Mouse (Mus musculus) lung, adult 18-20 months (tissue): Measurements from ENCODE around the gene Eps8.
"Not testable (repeated sequence)": the region's sequence is repeated elsewhere in the genome, so short reads cannot be mapped to it uniquely, and the experiment has no call there.

Experiments used
- DNase-seq, 2 experiments: peaks; one replicate each; pipeline ENCODE4 v3.0.0; 2022; ENCODE audit warnings: mixed read lengths in 2 of 2

Gene Eps8

DNA sequence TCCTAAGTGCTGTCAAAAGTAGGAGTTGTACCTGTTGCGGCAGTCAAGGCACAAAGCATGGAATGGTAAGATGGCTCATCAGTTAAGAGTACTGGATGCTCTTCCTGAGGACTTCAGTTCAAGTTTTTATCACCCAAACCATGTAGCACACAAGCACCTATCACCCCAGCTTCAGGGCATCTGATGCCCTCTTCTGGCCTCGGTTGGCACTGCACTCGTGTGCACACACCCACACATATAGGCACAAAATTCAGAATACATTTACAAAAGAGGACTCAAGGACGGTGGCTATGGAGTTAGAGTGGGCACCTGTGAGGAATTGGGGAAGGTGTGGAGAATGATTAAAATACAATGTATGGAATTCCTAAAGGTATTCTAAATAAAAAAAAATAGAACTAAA lies 185.1 kb downstream of the Eps8 start:
- DNase-seq, result no peak

DNA sequence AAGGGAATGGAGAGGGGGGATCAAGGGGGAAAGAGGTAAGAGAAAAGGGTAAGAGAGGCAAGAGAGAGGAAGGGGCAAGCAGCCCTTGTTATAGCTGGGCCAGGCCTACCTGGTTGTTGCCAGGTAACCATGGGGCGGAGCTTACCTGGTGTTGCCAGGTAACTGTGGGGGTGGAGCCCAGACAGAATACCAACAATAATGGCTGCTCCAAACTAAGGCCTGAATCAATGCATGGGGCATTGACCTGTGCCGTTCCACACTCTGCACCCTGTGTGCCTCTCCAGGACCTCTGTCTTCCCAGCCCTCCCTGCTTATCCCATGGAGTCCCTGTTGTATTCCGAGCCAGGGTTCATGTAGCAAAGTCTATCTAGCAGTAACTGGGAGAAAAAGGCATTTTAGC lies 187.0 kb downstream of the Eps8 start:
- no peak for DNase-seq

DNA sequence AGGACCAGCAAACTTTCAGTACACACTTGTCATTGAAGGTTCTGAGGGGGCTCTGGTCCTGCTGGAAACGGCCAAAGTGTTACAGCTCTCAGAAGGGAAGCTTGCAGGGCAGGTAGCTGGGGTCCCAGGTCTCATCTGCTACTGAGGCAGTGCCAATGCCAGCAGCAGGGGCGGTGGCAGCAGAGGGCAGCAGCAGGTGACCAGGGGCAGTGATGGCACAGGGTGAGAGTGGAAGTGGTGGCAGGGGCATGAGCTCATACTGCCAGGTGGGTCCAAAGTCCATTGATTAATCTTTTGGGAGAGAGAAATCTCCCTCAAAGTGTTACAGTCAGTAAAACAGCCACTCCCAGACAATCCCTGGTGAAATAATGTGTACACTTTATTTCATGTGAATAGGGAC lies 188.4 kb downstream of the Eps8 start:
- DNase-seq, result no peak

DNA sequence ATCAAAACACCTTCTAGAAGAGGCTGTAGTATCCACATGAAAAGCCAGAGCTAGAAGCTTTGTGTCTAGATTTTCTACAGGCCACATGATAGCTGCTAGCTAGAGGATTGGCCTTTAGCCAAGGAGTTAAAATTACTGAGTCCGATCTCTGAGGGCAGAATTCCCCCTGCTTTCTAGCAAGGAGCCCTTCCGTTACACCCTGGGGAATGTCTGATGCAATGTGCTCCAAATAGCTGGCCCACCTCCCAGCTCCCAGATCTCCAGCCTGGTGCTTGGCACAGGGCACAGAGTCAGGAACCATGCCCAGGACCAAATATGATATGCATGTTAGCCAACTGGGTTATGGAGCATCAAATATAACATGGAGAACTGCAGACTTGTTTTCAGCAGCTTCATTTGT lies 189.4 kb downstream of the Eps8 start:
- DNase-seq, result peak; percentile 64 to 72

- DNase-seq, result no peak
These were observed 190.9 kb downstream of the Eps8 start for GRCm38 (mm10) chr6:137463771-137464170.

DNA sequence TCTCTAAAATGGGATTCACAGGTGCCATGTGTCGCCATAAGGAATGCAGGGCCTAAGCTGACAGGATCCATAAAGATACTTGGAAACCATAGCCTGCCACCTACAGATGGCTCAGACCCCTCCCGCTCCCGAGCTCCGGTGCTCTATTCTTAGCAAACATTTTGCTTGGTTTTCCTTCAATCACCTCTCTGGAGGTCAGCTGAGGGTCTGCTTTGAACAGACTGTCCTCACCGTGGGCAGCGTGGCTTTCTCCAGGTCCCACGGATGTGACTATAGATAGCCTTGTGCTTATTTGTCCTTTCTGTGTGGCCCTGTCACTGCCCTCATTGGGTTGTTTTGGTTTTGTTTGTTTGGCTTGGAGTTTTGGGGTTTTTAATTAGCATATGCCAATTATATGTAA lies 196.5 kb downstream of the Eps8 start:
- DNase-seq, result no peak

GRCm38 (mm10) chr6:137457210-137457609 lies 197.5 kb downstream of the Eps8 start:
- DNase-seq, result no peak

GRCm38 (mm10) chr6:137456064-137456463 lies 198.6 kb downstream of the Eps8 start:
- DNase-seq, result no peak

GRCm38 (mm10) chr6:137455537-137456041 lies 199.1 kb downstream of the Eps8 start:
- DNase-seq, result peak; percentile 12 to 18

DNA sequence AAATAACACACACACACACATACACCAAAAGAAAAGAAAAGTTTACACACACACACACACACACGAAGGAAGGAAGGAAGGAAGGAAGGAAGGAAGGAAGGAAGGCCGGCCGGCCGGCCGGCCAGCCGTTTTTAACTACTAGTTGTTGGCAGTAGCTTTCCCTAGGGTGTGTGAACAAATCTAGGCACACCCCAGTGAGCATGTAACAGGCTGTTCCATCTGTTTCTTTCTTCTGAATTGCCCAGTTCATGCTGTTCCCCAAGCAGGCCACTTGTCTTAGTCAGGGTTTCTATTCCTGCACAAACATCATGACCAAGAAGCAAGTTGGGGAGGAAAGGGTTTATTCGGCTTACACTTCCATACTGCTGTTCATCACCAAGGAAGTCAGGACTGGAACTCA lies 208.6 kb downstream of the Eps8 start:
- not testable (repeated sequence) for DNase-seq

DNA sequence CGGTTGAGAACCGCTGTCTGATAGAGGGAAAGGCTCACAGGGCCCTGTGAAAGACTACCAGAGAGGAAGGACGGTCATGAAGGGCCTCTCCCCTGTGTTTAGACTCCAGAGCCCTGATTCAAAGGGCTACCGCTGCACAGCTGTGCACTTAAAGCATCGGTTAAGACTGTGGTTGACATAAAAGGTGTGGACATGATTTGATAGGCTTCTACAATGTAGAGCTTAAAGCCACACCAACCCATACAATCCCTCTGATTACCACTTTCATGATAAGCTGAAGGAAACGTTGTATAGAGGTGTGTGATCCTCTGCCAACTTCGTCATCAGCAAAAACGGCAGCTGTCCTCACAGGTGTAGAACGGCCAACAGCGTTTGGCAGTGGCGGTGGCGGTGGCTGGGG lies 211.6 kb downstream of the Eps8 start:
- DNase-seq, result no peak

- DNase-seq, result no peak
These were observed 213.9 kb downstream of the Eps8 start for GRCm38 (mm10) chr6:137440559-137441486.

DNA sequence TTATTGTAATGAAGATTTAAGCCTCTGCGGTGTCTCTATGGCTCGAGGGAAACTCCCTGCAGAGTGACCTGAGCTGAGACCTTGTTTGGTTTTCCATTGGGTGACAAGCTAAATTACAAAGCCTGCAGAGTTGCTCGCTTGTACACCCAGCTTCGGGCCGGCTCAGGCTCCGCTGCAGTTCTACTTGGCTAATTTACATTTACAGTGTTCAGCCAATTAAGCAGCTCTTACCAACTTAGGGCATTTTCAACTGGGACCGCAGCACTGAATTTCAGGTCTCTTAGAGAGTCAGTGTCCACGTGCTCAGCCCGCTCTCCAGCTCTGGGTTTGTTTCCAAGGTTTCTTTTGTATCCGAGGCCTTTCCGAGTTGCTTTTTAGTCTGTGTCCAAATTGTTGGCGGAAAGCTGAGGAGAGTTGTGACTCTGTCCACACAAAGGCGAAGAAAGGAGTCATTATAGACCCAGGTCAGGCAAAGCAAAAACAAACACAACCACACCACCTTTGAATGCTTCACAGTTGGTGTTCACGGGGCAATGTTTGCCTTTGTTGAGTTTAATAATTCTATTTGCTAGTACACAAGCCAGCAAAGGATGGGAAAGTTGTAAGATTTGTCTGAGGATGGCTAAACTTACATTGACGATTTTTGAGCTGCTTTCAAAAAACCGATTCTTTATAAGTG lies 216.6 kb downstream of the Eps8 start:
- no peak for DNase-seq

GRCm38 (mm10) chr6:137437486-137437885 lies 217.2 kb downstream of the Eps8 start:
- no peak for DNase-seq

DNA sequence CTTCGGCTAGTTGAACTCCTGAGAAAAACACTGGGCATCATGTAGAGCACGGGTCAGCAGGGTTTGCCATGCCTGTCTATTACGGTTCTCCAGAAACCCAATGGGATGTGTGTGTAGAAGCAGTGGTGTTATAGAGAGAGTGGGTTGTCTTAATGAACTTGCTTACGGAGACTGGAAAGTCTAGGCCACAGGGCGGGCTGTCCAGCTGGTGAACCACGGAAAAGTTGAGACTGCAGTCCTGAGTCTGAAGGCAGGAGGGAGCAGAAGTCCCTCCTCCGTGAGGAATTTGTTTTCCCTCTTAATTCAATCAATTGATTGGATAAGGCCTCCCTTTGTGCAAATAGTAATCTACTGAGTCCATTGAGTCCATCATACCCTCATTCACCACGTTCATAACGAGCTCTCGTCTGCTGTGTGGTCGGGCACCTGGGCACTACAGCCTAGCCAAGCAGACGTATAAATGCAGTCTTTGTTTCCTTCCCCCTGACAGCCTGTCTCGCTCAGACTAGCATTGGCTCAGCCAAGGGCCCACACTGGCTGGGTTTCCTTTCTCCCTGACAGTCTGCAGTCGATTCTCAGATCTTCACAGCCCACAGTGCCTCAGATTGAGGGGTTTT lies 221.0 kb downstream of the Eps8 start:
- no peak for DNase-seq
